Mouse (Mus musculus): ENCODE data around the gene Synpo2. TPM values are rescaled to one million over a fixed set of nuclear protein-coding genes. Genes with fewer than 3 reads are reported as not detected.
A peak's percentile ranks its signal among the peaks of the same experiment; 100 is the strongest.

Gene Synpo2
- total RNA-seq, 1 experiment from 2014 or later: 6.6 TPM

DNA sequence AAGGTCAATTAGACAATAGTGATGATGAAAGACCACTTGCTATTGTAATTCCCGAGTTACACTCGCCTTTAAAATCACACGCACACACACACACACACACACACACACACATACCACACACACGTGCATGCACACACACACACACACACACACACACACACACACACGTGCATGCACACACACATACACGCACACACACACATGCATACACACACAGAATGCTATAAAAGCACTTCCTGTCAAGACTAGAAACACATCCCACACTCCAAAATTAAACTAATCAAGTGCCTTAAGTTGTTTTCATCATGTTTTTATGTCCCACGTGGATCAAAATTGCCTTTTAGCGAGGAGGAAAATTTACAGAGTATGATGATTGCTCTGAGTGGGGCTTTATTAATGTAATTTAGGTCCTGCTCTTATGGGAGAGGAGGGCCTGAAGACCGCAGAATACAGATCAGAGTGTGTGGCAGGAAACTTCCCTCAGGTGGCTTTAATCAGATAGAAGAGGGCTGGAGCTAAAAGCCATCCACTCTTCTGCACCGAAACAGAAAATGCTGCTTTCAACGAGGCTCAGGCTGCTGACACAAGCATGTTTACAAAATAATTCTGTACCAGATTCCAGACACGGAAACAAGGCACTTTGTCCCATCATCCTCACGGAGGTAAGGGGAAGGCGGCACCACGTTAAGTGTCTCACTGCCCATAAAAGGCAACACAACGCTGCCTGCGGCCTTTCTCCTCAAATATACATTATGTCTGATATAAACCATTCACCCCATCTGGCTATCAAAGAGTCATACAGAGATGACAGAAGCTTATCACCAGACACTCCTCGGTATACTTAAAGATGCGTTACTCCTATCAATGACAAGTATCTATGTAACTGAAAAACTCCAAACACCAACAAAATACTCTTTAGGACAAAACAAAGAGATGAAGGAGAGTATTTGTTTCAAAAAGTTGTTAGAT lies 59.3 kb downstream of the Synpo2 start:
- ATAC-seq (replicated peaks in 1 of 2; ENCODE audit: insufficient read depth in 1 of 2, low FRiP score in 2 of 2, low TSS enrichment in 1 of 2, low read depth in 1 of 2, poor library complexity in 2 of 2, severe bottlenecking in 2 of 2): peak; percentile 39 to 43

DNA sequence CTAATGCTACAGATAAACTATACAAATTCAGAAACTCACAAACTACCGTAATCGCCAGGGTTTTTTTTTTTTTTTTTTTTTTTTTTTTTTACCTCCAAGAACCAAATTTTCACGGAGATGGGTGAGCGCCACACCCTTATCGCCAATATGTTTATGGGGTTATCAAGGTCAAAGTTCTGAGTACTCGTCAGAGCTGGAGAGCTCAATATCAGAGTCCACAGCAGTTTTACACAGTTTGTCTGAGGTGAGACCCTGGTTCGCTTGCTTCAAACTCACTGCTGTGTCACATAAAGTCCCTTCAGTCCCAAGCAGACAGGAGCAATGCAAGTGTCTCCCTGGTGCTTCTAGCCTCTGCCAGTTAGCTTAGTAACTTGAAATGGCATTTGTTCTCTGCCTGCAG lies 60.8 kb downstream of the Synpo2 start:
- ATAC-seq (replicated peaks in 1 of 2; ENCODE audit: insufficient read depth in 1 of 2, low FRiP score in 2 of 2, low TSS enrichment in 1 of 2, low read depth in 1 of 2, poor library complexity in 2 of 2, severe bottlenecking in 2 of 2): no peak

DNA sequence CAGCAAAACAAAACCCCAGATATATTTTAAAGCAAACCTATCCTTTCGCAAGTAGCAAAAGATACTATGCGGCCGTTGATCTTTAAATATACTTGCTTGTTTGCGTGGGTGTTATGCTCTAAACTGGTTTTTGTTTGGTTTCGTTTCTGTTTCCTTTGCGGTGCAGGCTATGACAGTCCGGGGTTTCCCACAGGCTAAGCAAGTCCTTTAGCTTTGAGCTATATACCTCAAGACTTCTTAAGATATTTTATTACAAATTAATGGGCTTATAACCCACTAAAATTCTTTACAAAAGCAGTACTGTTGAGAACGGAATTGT lies 61.6 kb downstream of the Synpo2 start:
- ATAC-seq (replicated peaks in 1 of 2; ENCODE audit: insufficient read depth in 1 of 2, low FRiP score in 2 of 2, low TSS enrichment in 1 of 2, low read depth in 1 of 2, poor library complexity in 2 of 2, severe bottlenecking in 2 of 2): peak in 1 of 2 experiments; percentile 11; a peak in 2 of 4 replicates

DNA sequence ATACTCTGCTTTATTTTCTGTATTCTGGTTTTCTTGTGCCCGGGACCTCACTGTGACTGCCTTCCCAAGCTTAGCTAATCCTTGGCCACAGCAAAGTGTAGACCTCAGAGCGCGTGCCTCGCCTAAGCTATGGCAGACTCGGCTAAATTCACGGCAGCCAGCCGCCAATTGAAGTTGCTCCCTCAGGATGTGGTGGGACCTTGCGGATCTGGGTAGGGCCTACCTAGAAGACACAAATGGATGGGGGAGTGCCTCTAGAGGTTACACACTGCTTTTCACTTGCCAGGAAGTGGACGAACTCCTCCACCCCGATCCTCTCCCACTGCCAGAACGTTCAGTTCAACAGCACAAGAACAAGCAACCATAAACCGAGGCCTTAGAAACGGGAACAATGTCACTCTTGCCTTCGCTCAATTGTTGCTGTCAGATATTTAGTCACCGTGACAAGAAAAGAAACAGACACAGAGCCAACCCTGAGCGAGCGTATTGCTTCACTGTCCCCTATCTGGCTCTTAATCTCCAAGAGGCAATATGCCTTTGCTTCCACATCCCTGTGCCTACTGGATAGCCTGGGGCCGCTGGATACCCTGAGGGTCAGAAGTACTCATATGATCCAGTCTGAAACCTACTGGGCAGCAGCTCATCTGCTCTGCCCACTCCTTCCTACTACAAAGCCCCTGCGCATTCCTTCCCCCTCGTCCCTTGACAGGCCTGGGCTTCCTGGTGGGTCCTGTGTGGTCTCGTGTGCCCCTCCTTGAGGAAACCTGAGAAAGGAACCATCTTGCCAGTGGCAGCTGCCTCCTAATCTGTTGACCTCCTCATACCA lies 62.2 kb downstream of the Synpo2 start:
- peak; percentile 8 to 27; a peak in 2 of 4 replicates for ATAC-seq (replicated peaks in 1 of 2; ENCODE audit: insufficient read depth in 1 of 2, low FRiP score in 2 of 2, low TSS enrichment in 1 of 2, low read depth in 1 of 2, poor library complexity in 2 of 2, severe bottlenecking in 2 of 2)

DNA sequence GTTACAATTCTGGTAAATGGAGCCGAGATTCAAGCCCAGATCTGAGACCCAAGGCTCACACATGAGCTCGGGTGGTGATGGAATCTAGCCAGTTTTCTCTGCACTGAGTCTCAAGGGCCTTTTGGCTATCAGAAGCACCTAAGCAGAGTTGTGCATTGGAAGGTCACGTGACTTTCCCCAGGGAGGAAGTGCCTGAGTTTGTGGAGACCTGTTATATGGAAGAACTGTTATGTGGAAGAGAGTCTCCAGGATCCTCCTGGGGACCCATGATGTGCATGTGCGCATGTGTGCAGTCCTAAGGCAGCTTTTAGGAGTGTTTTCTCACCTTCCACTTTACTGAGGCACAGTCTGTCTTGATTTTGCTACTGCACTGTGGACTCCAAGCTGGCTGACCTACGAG lies 63.8 kb downstream of the Synpo2 start:
- ATAC-seq (replicated peaks in 1 of 2; ENCODE audit: insufficient read depth in 1 of 2, low FRiP score in 2 of 2, low TSS enrichment in 1 of 2, low read depth in 1 of 2, poor library complexity in 2 of 2, severe bottlenecking in 2 of 2): no peak

DNA sequence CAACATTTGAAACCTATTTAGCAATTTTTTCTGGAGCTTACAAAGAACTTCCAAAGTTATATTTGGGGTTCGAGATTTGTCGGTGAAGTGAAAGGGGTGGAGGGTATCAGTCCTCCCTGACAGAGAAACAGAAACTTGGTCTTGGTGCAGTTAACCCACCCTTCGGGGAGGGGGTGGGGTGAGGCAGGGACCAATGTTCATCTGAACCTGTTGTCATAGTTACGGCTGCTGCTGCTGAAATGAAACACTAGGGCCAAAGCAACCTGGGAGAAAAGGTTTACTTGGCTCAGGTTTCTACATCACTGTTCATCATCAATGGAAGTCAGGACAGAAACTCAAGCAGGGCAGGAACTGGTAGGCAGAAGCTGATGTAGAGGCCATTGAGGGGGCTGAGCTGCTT lies 66.6 kb downstream of the Synpo2 start:
- ATAC-seq (replicated peaks in 1 of 2; ENCODE audit: insufficient read depth in 1 of 2, low FRiP score in 2 of 2, low TSS enrichment in 1 of 2, low read depth in 1 of 2, poor library complexity in 2 of 2, severe bottlenecking in 2 of 2): no peak

DNA sequence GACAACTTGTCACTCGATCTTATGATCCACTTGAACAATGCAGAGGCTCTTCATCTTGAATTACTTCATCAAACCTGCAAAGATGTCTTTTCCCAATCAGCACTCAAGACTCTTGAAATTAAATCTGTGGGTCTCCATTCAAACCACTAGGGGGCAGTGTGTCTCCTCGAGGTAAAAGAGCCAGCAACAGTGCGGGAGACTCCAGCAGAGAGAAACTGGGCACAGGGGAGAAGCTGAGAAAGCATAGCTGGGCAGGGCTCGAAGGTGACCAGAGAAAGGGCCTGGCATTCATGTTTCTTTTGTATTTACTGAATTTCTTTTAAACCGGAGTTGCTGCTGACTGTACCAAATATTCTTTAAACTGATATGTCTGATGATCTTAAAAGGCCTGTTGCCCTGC lies 67.1 kb downstream of the Synpo2 start:
- ATAC-seq (replicated peaks in 1 of 2; ENCODE audit: insufficient read depth in 1 of 2, low FRiP score in 2 of 2, low TSS enrichment in 1 of 2, low read depth in 1 of 2, poor library complexity in 2 of 2, severe bottlenecking in 2 of 2): peak; percentile 55 to 77

DNA sequence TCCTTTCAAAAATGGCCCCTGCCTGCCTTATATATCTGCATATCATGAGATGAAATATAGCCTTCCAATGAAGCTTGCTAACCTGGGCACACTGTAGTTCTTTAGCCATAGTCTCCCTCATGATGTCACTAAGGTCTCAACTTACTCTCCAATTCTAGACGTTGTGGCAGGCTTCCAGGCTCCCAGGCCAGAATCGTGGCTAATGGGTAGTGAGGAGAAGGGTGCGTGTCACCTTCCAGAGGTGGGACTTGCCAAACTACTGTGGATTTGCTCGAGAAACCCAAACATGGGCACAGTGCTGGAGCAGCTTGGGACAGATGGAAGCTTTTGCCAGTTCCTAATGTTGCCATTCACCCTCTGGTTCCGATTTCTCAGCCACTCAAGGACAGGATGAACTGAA lies 69.5 kb downstream of the Synpo2 start:
- no peak for ATAC-seq (replicated peaks in 1 of 2; ENCODE audit: insufficient read depth in 1 of 2, low FRiP score in 2 of 2, low TSS enrichment in 1 of 2, low read depth in 1 of 2, poor library complexity in 2 of 2, severe bottlenecking in 2 of 2)

DNA sequence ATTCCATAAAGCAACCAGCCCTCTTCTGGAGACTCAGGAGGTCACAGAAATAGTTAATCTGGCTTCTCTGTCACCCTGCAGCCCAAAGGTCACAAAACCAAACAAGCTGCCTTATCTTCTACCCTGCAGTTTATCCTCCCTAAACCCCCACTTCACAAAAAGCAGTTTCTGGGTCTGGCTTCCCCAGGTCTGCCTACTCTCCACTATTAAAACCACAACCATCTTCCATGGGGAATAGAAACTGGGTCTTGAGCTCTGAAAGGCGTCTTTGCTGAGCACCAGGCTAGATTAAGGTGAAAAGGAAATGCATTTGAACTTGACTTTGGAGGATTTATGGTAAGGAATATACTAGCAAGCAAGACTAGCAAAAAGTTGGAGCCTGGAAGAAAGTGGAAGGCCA lies 71.8 kb downstream of the Synpo2 start:
- no peak for ATAC-seq (replicated peaks in 1 of 2; ENCODE audit: insufficient read depth in 1 of 2, low FRiP score in 2 of 2, low TSS enrichment in 1 of 2, low read depth in 1 of 2, poor library complexity in 2 of 2, severe bottlenecking in 2 of 2)

DNA sequence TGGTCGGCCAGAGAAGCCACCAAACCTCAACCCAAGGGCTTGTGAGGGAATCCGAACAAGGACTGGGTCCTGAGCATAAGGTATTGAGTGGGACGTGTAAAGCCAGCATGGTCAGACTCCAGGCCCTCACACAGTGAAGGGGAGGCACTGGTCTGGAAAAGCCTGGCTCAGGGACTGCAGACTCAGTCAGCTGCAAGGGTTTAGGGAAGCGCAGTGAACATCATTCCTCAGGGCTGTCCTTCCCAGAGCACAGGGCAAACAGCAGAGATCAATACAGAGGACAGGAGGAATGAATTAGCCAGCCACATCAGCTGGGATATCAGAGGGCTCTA lies 72.8 kb downstream of the Synpo2 start:
- no peak for ATAC-seq (replicated peaks in 1 of 2; ENCODE audit: insufficient read depth in 1 of 2, low FRiP score in 2 of 2, low TSS enrichment in 1 of 2, low read depth in 1 of 2, poor library complexity in 2 of 2, severe bottlenecking in 2 of 2)

DNA sequence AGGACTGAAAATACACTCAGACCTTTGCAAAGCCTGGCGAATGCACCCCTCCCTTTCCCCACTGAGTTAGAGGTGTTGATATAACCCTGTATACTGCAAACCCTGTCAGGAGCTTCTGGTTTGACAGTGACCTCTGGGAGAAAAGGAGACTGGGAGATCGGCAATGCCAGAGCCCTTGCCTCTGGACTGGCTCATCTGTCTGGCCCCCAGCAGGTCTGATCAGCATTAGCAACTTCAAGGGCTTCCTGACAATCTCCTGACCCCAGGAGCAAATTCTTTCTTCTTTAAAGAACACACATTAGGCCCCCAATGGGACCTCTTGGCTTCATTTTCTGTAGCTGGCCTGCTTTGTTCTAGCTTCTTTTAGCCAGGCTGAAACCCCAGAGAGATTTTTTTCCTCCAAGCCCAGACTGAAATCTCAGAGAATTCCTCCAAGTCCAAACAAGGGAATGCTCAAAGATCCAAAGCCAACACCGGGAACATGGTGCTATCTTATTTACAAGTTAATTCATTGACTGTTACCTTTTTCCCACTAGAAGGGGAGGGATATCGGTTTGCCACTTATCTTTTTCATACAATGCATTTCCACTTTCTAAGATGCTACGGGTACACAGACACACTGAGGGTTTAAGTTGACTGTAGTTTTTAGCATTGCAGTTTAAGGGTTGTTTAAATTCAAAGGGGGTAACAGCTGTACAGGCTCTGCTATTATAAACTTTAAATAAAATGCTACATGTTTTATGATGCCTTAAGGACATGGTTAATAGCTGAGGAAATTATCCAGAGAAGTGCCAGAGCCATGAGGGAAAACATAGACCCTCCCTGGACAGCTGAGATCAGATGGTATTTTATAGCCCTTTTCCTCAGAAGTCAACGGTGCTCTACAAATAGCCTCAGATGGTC lies 73.4 kb downstream of the Synpo2 start:
- no peak for ATAC-seq (replicated peaks in 1 of 2; ENCODE audit: insufficient read depth in 1 of 2, low FRiP score in 2 of 2, low TSS enrichment in 1 of 2, low read depth in 1 of 2, poor library complexity in 2 of 2, severe bottlenecking in 2 of 2)

DNA sequence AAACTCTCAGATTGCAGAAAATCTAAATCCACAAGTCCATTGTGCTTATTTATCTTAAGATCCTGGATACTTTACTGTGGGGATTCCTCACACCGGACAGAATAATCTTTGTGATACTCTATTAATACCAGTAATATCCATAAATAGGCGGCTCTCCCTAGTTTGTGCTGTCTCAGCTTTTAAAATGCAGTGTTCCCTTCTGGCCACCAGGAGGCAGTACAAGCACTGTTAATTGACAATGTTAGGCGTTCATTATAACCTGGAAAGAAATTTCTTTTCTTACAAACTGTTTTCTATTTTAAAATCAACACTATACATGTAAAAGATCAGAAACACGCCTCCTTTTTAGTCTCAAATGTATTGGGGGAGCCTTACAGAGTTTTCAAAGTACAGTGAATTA lies 75.2 kb downstream of the Synpo2 start:
- peak; percentile 38 to 54; a peak in 2 of 4 replicates for ATAC-seq (replicated peaks in 1 of 2; ENCODE audit: insufficient read depth in 1 of 2, low FRiP score in 2 of 2, low TSS enrichment in 1 of 2, low read depth in 1 of 2, poor library complexity in 2 of 2, severe bottlenecking in 2 of 2)

DNA sequence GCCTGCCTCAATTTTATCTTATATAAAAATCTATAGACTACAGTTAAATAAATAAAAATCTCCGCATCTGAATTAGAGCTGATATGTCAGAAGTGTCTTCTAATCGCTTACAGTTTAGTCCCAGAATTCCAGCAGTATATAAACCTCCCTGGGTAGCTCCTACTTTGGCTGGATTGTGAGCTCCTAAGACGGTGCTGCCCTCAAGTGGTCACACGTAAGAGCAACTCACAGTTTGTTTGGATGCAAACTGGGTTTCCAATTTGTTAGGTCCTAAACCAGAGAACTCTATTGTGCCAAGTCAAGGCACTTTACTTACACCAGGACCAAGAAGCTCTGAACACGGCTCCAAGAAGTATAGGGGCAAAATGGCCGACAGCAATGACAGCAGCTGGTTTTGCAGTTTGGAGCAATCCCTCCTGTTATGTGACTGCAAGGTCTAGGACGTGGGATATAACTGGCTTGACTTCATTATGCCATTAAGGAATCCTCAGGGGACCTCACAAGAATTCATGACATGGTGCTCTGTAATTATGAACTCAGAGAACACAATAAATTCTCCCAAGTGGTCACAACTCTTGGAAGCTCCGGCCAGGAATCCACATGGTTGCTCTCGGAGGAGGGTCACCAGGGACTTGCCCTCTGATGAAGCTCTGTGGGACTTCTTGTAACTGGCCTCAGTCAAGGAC lies 76.7 kb downstream of the Synpo2 start:
- peak; percentile 44 to 63; a peak in 2 of 4 replicates for ATAC-seq (replicated peaks in 1 of 2; ENCODE audit: insufficient read depth in 1 of 2, low FRiP score in 2 of 2, low TSS enrichment in 1 of 2, low read depth in 1 of 2, poor library complexity in 2 of 2, severe bottlenecking in 2 of 2)

DNA sequence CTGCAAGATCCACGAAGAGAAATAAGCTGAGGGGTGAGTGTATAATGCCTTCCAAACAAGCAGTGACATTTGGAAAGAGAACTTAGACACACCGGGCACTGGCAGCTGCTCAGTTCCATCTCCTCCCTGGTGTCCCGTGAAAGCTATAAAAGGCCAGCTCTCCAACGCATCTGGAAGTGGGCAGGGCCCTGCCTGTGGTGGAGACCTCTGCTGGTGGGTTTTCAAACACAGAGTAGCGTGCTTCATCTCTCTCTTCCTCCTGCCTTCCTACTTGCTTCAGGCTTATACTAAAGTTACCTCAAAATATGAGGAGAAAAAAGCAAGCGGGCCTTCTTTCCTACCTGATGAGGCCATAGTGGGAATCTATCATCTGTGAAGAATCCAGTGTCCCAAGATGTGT lies 77.4 kb downstream of the Synpo2 start:
- peak; percentile 51 to 74; a peak in 3 of 4 replicates for ATAC-seq (replicated peaks in 1 of 2; ENCODE audit: insufficient read depth in 1 of 2, low FRiP score in 2 of 2, low TSS enrichment in 1 of 2, low read depth in 1 of 2, poor library complexity in 2 of 2, severe bottlenecking in 2 of 2)

DNA sequence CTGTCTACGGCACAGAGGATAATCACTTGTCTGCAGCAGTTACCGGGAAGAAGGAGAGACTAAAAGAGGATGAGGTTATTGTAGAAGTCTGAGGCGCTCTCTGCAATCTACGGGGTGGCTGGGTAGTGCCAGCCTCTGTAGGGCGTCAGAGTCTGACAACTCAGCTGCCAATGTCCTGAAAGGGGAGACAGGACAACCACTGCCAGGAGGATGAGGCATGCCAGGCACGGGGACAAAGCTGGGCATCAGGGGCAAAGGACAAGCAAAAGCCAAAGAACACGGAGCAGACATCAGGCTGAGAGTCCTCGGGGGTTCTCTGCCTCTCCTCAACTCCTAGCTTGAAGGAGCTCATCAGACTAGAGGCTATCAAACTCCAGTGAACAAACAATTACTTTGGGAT lies 82.6 kb downstream of the Synpo2 start:
- ATAC-seq (replicated peaks in 1 of 2; ENCODE audit: insufficient read depth in 1 of 2, low FRiP score in 2 of 2, low TSS enrichment in 1 of 2, low read depth in 1 of 2, poor library complexity in 2 of 2, severe bottlenecking in 2 of 2): no peak

DNA sequence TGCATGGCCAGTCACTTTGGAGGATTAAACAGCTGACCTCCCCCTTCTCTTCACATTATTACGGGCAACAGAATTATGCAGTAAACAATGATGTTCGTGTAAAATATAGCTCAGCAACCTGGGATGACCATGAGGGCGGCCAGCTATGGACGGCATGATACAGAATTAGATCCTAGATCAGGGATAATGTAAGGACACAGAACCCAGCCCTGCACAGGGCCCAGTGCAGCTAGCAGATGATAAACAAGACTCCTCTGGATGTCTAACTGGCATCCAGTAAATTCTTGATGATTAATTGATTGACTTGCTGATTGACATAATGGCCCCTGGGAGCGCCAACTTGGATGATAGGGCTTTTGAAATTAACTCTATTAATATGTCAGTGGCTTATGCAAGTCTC lies 83.0 kb downstream of the Synpo2 start:
- no peak for ATAC-seq (replicated peaks in 1 of 2; ENCODE audit: insufficient read depth in 1 of 2, low FRiP score in 2 of 2, low TSS enrichment in 1 of 2, low read depth in 1 of 2, poor library complexity in 2 of 2, severe bottlenecking in 2 of 2)

DNA sequence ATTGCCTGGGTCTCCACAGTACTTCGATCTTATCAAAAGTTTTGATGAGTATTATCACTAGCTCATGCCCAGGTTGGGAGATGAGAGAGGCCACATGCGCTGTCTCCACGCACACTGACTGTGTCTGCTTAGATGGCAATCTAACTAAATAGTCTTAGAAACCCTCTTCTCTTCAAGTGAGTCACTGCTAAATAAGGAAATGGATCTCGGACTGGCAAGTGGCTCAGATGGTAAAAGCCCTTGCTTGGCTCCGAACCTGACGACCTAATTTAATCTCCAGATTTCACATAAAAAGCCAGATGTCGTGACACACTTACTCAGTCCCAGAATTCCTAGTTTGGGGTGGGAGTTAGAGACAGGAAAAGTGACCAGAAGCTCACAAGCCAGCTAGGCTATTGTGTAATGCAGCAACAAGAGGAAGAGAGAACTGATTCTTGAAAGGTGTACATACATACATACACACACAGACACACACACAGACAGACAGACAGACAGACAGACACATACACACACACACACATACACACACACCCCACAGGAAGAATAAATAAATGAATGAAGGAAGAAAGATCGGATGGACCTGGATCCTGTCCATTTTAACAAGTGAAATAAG lies 85.3 kb downstream of the Synpo2 start:
- no peak for ATAC-seq (replicated peaks in 1 of 2; ENCODE audit: insufficient read depth in 1 of 2, low FRiP score in 2 of 2, low TSS enrichment in 1 of 2, low read depth in 1 of 2, poor library complexity in 2 of 2, severe bottlenecking in 2 of 2)
